Mouse (Mus musculus): Measurements from ENCODE around the gene Ciz1. TPM values are rescaled to one million over a fixed set of nuclear protein-coding genes. Genes with fewer than 3 reads are reported as not detected.

The Ciz1 gene
- 56.3 and 69.4 TPM in 2 replicates for polyA plus RNA-seq (2016; fragmentation: Nextera tagmentation; extraction: Ambion mirVana)

DNA sequence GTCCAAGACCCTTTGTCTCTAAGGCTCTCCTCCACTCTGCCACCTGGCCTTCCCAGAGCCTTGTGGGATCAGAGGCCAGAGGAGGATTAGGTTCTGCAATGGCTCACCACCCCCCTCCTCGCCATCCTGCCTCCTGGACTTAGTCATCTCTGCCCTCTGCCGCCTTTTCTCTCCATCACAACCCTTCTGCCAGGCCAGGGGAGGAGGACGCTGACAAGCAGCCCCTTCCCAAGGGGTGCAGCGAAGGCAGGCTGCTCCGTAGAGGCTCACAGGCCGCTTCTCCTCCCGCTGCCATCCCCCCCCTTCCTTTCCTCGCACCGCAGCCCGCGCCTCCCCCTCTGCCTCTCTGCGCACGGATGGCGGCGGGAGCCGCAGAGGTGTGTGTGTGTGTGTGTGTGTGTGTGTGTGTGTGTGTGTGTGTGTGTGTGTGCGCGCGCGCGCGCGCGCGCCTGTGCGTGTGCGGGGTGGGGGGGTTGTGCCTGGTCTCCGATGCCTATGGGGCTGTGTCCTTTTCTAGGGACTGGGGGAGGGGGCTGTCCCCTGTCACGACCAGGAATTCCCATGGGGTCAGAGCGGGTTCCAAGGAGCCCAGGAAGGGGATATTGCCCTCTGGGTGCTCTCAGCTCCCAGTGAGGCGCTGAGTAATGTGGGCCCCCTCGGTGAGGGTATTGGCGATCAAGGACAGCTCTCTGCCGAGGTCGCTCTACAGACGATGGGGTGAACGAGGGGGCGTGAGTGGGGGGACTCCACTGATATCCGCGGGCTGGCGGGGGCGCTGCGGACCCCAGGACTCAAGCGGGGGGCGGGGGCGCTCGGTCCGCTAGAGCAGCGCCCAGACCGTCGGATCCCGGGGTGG, at the start of gene Ciz1:
Gene Ciz1, plus strand, starts transcription at position 177 of the 856 bp plus-strand sequence.
- 1% methylated on average over 52 of the region's 52 CpGs for WGBS
- peak; percentile 51 for DNase-seq (ENCODE audit: low spot score)
- peaks cover 53% of the 10 kb centered on the region for H3K4me1 ChIP-seq (replicated peaks)
- H3K36me3 ChIP-seq: no peaks in the 10 kb centered on the region
- H3K9me3 ChIP-seq: no peaks in the 10 kb centered on the region
- H3K27me3 ChIP-seq (ENCODE audit: insufficient read depth, poor library complexity, severe bottlenecking): peaks cover 44% of the 10 kb centered on the region
- peak within 1 kb of the TSS; percentile 57 for H3K4me3 ChIP-seq
- peak within 1 kb of the TSS; percentile 87 for H3K27ac ChIP-seq

DNA sequence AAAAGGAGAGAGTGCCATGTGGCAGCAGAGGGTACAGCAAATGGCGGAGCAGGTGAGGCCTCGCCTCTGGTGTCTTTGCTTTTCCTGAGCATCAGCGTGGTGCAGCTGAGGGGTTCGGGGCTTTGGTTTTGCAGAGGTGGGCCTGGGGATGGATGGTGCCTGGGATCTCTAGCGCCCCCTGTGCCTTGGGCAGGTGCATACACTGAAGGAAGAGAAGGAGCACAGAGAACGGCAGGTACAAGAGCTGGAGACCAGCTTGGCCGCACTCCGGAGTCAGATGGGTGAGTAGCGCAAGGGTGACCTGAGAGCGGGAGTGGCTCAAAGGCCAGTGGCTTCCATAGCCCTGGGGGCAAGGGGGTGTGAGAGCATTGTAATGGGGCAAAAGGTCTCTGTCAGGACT, 49.2 kb upstream of the Ciz1 start:
- no peak for DNase-seq (ENCODE audit: low spot score)
- H3K4me3 ChIP-seq: no peak overlapping the region
- H3K36me3 ChIP-seq: peaks cover 97% of the 10 kb centered on the region
- H3K27ac ChIP-seq: no peak overlapping the region
- H3K27me3 ChIP-seq (ENCODE audit: insufficient read depth, poor library complexity, severe bottlenecking): no peaks in the 10 kb centered on the region
- 91% methylated on average over 10 of the region's 10 CpGs for WGBS
- H3K9me3 ChIP-seq: no peaks in the 10 kb centered on the region
- peaks cover 5% of the 10 kb centered on the region for H3K4me1 ChIP-seq (replicated peaks)

DNA sequence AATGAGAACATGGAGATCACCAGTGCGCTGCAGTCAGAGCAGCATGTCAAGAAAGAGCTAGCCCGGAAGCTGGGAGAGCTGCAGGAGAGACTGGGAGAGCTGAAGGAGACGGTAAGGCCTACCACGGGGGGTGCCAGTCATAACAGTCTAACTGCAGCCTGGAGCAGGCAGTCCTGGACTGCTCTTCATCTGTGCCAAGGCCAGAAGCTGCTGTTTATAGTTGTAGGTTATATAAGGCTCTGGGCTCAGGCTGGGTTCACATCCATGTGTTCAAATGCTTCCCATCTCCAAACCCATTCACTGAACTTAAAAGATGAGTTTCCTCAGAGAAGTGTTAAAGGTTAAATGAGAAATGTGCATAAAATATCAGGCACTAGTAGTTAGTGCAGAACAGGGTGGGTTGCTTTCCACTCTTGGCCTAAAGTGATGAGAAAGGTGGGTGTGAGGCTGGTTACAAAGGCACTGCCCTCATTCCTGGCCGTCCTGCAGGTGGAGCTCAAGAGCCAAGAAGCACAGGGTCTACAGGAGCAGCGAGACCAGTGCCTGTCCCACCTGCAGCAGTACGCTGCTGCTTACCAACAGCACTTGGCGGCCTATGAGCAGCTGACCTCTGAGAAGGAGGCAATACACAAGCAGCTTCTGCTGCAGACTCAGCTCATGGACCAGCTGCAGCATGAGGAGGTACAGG, 47.8 kb upstream of the Ciz1 start:
- Histone ChIP-seq H3K27ac (no peak overlapping the region), H3K9me3 (no peaks in the 10 kb centered on the region), H3K4me3 (no peak overlapping the region), H3K4me1 (replicated peaks) (peaks cover 14% of the 10 kb centered on the region), H3K27me3 (ENCODE audit: insufficient read depth, poor library complexity, severe bottlenecking) (peaks cover 5% of the 10 kb centered on the region; the same call in 1 of the 2 replicates), H3K36me3 (peaks cover 96% of the 10 kb centered on the region)
- 56% methylated on average over 8 of the region's 8 CpGs for WGBS
- peak; percentile 58 for DNase-seq (ENCODE audit: low spot score)

DNA sequence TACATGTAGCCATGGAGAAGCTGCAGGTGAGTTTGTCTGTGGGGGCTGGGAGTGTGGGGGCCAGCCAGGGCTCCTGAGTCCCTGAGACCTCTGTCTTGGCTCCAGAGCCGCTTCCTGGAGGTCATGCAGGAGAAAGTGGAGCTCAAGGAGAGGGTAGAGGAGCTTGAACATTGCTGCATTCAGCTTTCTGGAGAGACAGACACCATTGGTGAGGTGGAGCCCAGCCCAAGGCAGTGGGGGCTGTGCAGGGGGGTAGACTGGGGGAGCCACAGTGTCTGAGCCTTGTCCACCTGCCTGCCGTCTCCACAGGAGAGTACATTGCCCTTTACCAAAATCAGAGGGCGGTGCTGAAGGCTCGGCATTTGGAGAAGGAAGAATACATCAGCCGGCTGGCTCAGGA, 46.5 kb upstream of the Ciz1 start:
- Histone ChIP-seq H3K27ac (no peak overlapping the region), H3K4me1 (replicated peaks) (peaks cover 27% of the 10 kb centered on the region), H3K4me3 (no peak overlapping the region), H3K9me3 (no peaks in the 10 kb centered on the region), H3K36me3 (peaks cover 95% of the 10 kb centered on the region), H3K27me3 (ENCODE audit: insufficient read depth, poor library complexity, severe bottlenecking) (peaks cover 13% of the 10 kb centered on the region; the same call in 1 of the 2 replicates)
- no peak for DNase-seq (ENCODE audit: low spot score)
- 89% methylated on average over 5 of the region's 5 CpGs for WGBS

DNA sequence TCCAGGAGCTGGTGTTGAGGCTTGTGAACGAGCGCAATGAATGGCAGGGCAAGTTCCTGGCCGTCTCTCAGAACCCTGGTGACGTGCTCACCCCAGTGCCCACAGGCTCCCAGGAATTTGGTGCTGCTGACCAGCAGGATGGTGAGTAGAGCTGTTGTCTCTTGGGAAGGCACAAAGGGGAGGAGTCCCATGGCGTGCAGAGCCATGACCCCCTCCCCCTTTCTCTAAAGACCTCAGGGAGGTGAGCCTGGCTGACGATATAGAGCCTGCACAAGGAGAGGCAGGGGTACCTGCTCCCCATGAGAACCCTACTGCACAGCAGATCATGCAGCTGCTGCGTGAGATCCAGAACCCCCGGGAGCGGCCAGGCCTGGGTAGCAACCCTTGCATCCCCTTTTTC, 46.0 kb upstream of the Ciz1 start:
- Histone ChIP-seq H3K9me3 (no peaks in the 10 kb centered on the region), H3K4me1 (replicated peaks) (peaks cover 32% of the 10 kb centered on the region), H3K27ac (no peak overlapping the region), H3K27me3 (ENCODE audit: insufficient read depth, poor library complexity, severe bottlenecking) (peaks cover 18% of the 10 kb centered on the region), H3K4me3 (no peak overlapping the region), H3K36me3 (peaks cover 90% of the 10 kb centered on the region)
- DNase-seq (ENCODE audit: low spot score): no peak
- 81% methylated on average over 9 of the region's 9 CpGs for WGBS

DNA sequence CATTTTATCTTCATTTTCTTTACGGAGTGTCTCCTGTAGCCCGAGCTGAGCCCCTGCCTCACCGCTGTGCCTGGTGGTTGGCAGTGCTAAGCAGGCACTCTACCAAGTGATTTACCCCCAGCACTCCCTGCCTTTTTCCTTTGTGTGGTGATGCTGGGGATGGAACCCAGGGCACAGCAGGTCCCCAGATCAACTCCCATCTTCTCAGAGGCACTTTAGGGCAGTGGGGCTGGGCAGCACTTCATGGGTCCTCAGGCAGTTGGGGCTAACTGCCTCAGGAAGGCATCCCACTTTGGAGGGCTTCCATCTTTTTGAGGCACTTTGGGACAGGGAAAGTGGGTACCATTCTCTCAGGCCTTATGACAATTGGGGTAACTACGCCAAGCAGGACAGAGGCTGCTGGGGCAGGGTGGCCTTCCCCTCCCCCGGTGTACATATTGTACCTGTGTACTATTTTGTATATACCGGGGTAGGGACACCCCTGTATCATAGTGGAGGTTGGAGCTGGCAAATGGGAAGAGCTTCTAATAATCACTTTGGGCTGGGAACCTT, 44.8 kb upstream of the Ciz1 start:
- Histone ChIP-seq H3K27ac (no peak overlapping the region), H3K4me3 (no peak overlapping the region), H3K4me1 (replicated peaks) (peaks cover 43% of the 10 kb centered on the region), H3K27me3 (ENCODE audit: insufficient read depth, poor library complexity, severe bottlenecking) (peaks cover 24% of the 10 kb centered on the region), H3K36me3 (peaks cover 78% of the 10 kb centered on the region), H3K9me3 (no peaks in the 10 kb centered on the region)
- 90% methylated on average over 6 of the region's 6 CpGs for WGBS
- DNase-seq (ENCODE audit: low spot score): no peak

DNA sequence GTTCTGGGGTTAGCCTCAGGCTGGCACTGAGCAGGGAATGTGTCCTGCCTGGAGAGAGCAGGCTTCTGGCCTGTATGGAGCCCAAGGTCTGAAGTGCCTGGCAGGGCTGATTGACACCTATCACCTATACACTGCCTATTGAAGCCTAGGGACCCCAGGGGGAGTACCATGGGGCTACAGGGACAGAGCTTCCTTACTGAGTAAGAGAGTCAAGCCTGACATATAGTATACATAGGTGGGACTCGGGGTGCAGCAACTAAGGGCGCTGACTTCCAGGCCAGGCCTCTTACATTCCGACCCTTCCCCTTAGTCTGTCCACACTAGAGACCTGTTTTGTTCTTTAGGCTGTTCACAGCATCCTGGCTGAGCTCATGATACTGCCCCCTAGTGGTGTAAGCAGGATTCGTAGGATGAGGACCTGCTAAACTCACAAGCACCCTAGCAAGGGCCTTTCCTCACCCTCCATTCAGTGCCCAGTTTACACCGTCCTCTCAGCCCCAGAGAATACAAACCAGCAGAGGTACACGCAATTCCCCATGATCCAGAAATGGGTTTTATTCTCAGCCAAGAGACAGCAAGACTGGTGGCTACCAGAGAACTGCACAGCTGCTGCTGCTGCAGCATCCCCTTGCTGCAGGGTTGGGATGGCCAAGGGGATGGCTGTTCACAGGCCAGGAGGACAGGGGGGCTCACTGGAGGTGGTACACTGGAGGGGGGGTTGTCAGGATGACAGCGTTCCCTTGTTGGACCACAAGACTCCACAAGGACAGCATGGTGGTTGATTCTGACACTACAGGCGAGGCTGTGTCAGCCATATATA, 44.0 kb upstream of the Ciz1 start:
- H3K4me1 ChIP-seq (replicated peaks): peaks cover 49% of the 10 kb centered on the region
- peaks cover 70% of the 10 kb centered on the region for H3K36me3 ChIP-seq
- no peak overlapping the region; the same call in 1 of the 2 replicates for H3K27ac ChIP-seq
- H3K4me3 ChIP-seq: no peak overlapping the region
- no peaks in the 10 kb centered on the region for H3K9me3 ChIP-seq
- peaks cover 32% of the 10 kb centered on the region for H3K27me3 ChIP-seq (ENCODE audit: insufficient read depth, poor library complexity, severe bottlenecking)
- DNase-seq (ENCODE audit: low spot score): peak; percentile 73
- WGBS: 55% methylated on average over 8 of the region's 8 CpGs

DNA sequence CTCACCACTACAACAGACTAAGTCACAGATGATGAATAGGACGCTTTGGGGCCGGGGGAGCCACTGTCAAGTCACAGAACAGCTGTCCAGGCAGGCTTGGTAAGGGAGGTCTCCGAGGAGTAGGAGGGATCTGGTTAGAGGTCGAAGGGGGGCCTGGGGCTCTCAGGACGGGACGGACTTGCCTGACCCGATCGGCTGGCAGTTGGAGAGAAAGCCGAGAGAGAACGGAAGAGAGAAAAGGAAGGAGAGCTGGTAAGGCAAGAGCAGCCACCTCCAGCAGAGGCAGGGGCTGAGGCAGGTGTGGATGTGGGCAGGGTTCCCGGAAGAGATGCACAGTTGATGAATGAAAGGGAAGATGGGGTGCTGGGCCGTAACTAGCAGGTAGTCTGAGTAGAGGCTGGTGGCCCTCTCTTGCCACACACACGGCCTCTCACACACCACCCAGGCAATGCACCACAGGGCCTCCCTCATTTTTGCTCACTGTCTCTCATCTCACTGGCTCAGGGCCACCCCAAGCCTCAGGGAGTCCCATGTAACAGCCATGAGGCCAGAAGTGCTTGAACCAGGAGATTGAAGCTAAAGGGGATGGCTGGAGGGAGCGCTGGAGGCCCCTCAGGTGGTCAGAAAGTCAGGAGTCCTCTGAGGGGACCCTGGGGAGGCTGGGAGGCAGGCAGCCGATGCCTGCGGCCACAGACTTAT, 43.1 kb upstream of the Ciz1 start:
- H3K27me3 ChIP-seq (ENCODE audit: insufficient read depth, poor library complexity, severe bottlenecking): peaks cover 41% of the 10 kb centered on the region
- 87% methylated on average over 16 of the region's 16 CpGs for WGBS
- peaks cover 61% of the 10 kb centered on the region for H3K36me3 ChIP-seq
- no peaks in the 10 kb centered on the region for H3K9me3 ChIP-seq
- H3K27ac ChIP-seq: 0 out of 2 replicates have a peak overlapping the region, but pooled peaks have one; percentile 29
- no peak for DNase-seq (ENCODE audit: low spot score)
- no peak overlapping the region for H3K4me3 ChIP-seq
- H3K4me1 ChIP-seq (replicated peaks): peaks cover 49% of the 10 kb centered on the region

DNA sequence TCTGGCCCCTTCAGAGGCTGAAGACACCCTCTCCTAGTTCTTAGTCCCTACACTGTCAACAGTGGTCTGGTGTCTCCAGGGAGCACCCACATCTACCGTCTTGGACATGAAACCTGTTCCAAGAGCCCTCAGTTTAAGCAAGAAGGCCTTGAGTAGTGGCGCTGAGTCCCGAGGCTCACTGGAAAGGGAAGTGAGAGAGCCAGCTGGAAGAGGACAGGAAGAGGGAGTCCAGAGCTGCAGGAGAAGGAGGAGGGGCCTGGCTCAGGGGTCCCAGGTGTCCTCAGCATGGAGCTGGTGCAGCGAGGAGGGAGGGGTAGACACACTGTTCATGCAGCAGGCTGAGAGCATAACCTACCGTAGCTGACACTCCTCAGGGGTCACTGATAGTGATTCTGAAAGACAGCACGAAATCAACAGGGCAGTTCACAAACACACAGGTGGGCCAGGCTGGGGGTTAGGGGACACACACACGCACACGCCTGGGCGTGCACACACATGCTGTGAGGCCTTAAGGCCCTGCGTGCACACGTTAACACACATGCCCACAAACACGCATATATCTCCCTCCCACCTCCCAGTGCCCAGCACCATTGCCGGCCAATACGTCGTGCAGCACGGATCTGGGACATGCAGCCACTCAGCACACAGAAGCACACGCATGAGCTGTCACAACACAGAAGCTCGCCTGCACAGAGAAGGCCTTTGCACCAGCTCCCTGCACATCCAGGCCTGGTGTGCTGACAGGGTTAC, 41.9 kb upstream of the Ciz1 start:
- no peak for DNase-seq (ENCODE audit: low spot score)

DNA sequence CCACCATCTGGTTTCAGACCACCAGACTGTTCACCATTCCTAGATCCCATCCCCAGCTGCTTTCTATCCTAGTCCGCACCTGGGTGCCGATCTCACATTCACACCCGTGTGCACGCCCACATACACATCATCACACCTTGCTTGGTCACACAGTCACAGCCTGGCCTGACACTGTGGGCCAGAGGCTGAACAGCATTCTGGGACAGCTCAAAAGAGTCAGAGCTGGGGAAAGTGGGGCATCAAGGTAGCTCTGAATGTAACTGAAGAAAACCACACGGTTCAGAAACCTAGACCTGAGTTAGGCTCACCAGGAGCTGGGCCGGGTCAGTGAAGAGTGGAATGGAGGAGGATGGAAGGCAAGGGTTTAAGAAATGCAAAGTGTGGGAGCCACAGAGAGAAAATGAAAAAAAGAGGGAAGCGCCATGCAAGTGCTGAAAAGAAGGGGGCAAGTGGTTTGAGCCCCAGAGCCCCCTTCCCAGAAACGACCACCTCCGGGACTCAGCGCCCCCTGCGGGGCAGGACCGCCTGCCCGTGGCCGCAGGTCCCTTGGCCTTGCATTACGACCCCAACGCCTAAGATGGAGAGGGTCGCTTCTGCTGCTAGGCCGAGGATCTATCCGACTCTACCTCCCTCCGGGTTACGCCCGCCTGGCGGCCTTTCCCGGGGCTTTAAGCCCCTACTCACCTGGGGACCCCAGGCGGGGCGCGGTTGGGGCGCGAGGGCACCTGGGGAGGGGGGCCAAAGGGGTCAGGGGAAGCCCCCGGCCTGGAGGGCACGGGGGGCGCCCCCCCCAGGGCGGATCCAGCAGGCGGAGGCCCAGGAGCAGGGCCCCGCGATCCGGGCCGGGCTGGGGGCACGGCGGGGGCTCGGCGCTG, 40.4 kb upstream of the Ciz1 start:
- 9% methylated on average over 41 of the region's 42 CpGs for WGBS
- no peak for DNase-seq (ENCODE audit: low spot score)
- Histone ChIP-seq H3K27me3 (ENCODE audit: insufficient read depth, poor library complexity, severe bottlenecking) (peaks cover 64% of the 10 kb centered on the region), H3K4me1 (replicated peaks) (peaks cover 61% of the 10 kb centered on the region), H3K4me3 (peak overlapping the region; percentile 78), H3K9me3 (no peaks in the 10 kb centered on the region), H3K36me3 (peaks cover 35% of the 10 kb centered on the region), H3K27ac (peak overlapping the region; percentile 87)

More for the DNA sequence above, 41.9 kb upstream of the Ciz1 start:
- H3K4me3 ChIP-seq: peak overlapping the region; percentile 78; the same call in 1 of the 2 replicates
- H3K9me3 ChIP-seq: no peaks in the 10 kb centered on the region
- peaks cover 50% of the 10 kb centered on the region for H3K27me3 ChIP-seq (ENCODE audit: insufficient read depth, poor library complexity, severe bottlenecking)
- peaks cover 50% of the 10 kb centered on the region for H3K4me1 ChIP-seq (replicated peaks)
- WGBS: 85% methylated on average over 18 of the region's 18 CpGs
- peaks cover 49% of the 10 kb centered on the region for H3K36me3 ChIP-seq
- no peak overlapping the region for H3K27ac ChIP-seq

Measured in hindbrain, embryonic 10.5 days (tissue).